ENCODE assay signal across 8 mouse cellular contexts in genomic region chr17:56470001-56470436, GRCm38 (mm10). TPM values are rescaled to one million over a fixed set of nuclear protein-coding genes. Genes with fewer than 3 reads are reported as not detected.
DNase-seq lines count a peak whose midpoint lies in the region; ATAC-seq and TF ChIP-seq lines count a peak whose summit lies in the region.

No protein-coding gene starts in this region.

- no peak for ATAC-seq in hindbrain, embryonic 15.5 days (ENCODE audit: low FRiP score, low read depth)
- ATAC-seq in liver, postnatal 0 days = peak; percentile 43
- no peak for ATAC-seq in stomach, postnatal 0 days (ENCODE audit: low FRiP score, low TSS enrichment)

- 12% methylated on average over 25 of the region's 26 CpGs for WGBS in lung, adult 2 months
- 1% methylated on average over 26 of the region's 26 CpGs for WGBS in hindbrain, embryonic 15.5 days
- WGBS in liver, postnatal 0 days (ENCODE audit: insufficient replicate concordance) = 6% methylated on average over 26 of the region's 26 CpGs
- 3% methylated on average over 24 of the region's 26 CpGs for WGBS in stomach, postnatal 0 days

- peak overlapping the region; percentile 52 for H3K4me2 ChIP-seq in hindbrain, embryonic 15.5 days
- peak overlapping the region; percentile 70 for H3K4me2 ChIP-seq in liver, postnatal 0 days (ENCODE audit: low read depth, low read length)
- peak overlapping the region; percentile 52 for H3K4me2 ChIP-seq in stomach, postnatal 0 days (replicated peaks; ENCODE audit: low read depth)

- H3K27me3 ChIP-seq in hindbrain, embryonic 15.5 days = no peaks in the 10 kb centered on the region
- H3K27me3 ChIP-seq in liver, postnatal 0 days (ENCODE audit: insufficient read depth, low read length) = peaks cover 53% of the 10 kb centered on the region
- H3K27me3 ChIP-seq in stomach, postnatal 0 days (ENCODE audit: control insufficient read depth, insufficient read depth, low read length) = peaks cover 3% of the 10 kb centered on the region; the same call in 1 of the 2 replicates

- H3K9me3 ChIP-seq in hindbrain, embryonic 15.5 days = no peaks in the 10 kb centered on the region
- no peaks in the 10 kb centered on the region for H3K9me3 ChIP-seq in liver, postnatal 0 days (ENCODE audit: low read length)
- H3K9me3 ChIP-seq in stomach, postnatal 0 days (ENCODE audit: control insufficient read depth, low read length) = no peaks in the 10 kb centered on the region

- no peak for DNase-seq in lung, adult 2 months
- DNase-seq in lung, postnatal 25 days (ENCODE audit: low spot score) = no peak
- DNase-seq in liver, postnatal 0 days = no peak
- DNase-seq in stomach, postnatal 0 days (ENCODE audit: low spot score) = peak; percentile 38
- DNase-seq in right cerebral cortex, postnatal 10 days (ENCODE audit: low spot score in 2 of 2) = no peak
- no peak for DNase-seq in adrenal gland, postnatal 10 days
- DNase-seq in B cell, adult 2 months = no peak

- TF ChIP-seq EP300 in liver, postnatal 0 days (IDR thresholded peaks at IDR 0.05; ENCODE audit: low read depth) = no peak
- no peak for TF ChIP-seq EP300 in stomach, postnatal 0 days (optimal IDR thresholded peaks at IDR 0.05)

- peak overlapping the region; percentile 49 for H3K4me3 ChIP-seq in lung, adult 2 months (replicated peaks; ENCODE audit: extremely low read depth, low read depth, low read length)
- H3K4me3 ChIP-seq in hindbrain, embryonic 15.5 days = peak overlapping the region; percentile 22
- H3K4me3 ChIP-seq in liver, postnatal 0 days (ENCODE audit: low read depth, low read length) = peak overlapping the region; percentile 19; the same call in 1 of the 2 replicates
- H3K4me3 ChIP-seq in stomach, postnatal 0 days (ENCODE audit: low read depth, low read length) = peak overlapping the region; percentile 32

- no peak for TF ChIP-seq POLR2A in lung, adult 2 months (IDR thresholded peaks at IDR 0.05; ENCODE audit: borderline replicate concordance, extremely low read depth, low read depth, low read length)

- H3K9ac ChIP-seq in hindbrain, embryonic 15.5 days = no peak overlapping the region
- peak overlapping the region; percentile 26 for H3K9ac ChIP-seq in liver, postnatal 0 days (replicated peaks)
- H3K9ac ChIP-seq in stomach, postnatal 0 days (ENCODE audit: low read length) = peak overlapping the region; percentile 43; the same call in 1 of the 2 replicates

- H3K36me3 ChIP-seq in hindbrain, embryonic 15.5 days = no peaks in the 10 kb centered on the region
- no peaks in the 10 kb centered on the region for H3K36me3 ChIP-seq in liver, postnatal 0 days (replicated peaks; ENCODE audit: insufficient read depth, low read length)
- H3K36me3 ChIP-seq in stomach, postnatal 0 days (ENCODE audit: control insufficient read depth, insufficient read depth, low read length) = no peaks in the 10 kb centered on the region

- peak overlapping the region; percentile 84 for H3K27ac ChIP-seq in hindbrain, embryonic 15.5 days (replicated peaks)
- H3K27ac ChIP-seq in liver, postnatal 0 days (ENCODE audit: low read depth) = no peak overlapping the region; the same call in 1 of the 2 replicates
- 0 out of 2 replicates have a peak overlapping the region, but pooled peaks have one; percentile 35 for H3K27ac ChIP-seq in stomach, postnatal 0 days (replicated peaks)

- no peak for TF ChIP-seq CTCF in lung, adult 2 months (IDR thresholded peaks at IDR 0.05; ENCODE audit: insufficient read depth, low read length)
- no peak for TF ChIP-seq CTCF in liver, postnatal 0 days (IDR thresholded peaks at IDR 0.05; ENCODE audit: low read depth)
- no peak for TF ChIP-seq CTCF in stomach, postnatal 0 days (IDR thresholded peaks at IDR 0.05; ENCODE audit: low read depth)

- peaks cover 28% of the 10 kb centered on the region for H3K4me1 ChIP-seq in lung, adult 2 months (ENCODE audit: control insufficient read depth, insufficient read depth, low read length)
- H3K4me1 ChIP-seq in hindbrain, embryonic 15.5 days (replicated peaks) = peaks cover 95% of the 10 kb centered on the region
- peaks cover 27% of the 10 kb centered on the region for H3K4me1 ChIP-seq in liver, postnatal 0 days (ENCODE audit: insufficient read depth)
- H3K4me1 ChIP-seq in stomach, postnatal 0 days (replicated peaks; ENCODE audit: control insufficient read depth, insufficient read depth) = peaks cover 23% of the 10 kb centered on the region

RNA-seq across cellular contexts. Expression of gene Ptprs, which starts 6.3 kb away (rescaled TPM):
- 128 and 171 TPM in 2 replicates for polyA plus RNA-seq in lung, adult 2 months (2012; rRNA removed)
- 277 and 302 TPM in 2 replicates for polyA plus RNA-seq in hindbrain, embryonic 15.5 days (2015; fragmentation: Nextera tagmentation; extraction: Ambion mirVana)
- polyA plus RNA-seq in liver, postnatal 0 days (2015; fragmentation: Nextera tagmentation; extraction: Ambion mirVana) = 3.4 TPM in 2 replicates
- polyA plus RNA-seq in stomach, postnatal 0 days (2015; fragmentation: Nextera tagmentation; extraction: Ambion mirVana) = 22.2 and 22.8 TPM in 2 replicates
- total RNA-seq in adrenal gland, postnatal 10 days (2021) = 100 to 1,000 TPM in 1 of 2 experiments, 10 to 100 TPM in 1; 77.1 to 106 TPM

RNA-seq across cellular contexts. Expression of gene Znrf4, which starts 42.2 kb away (rescaled TPM):
- 0.17 and 0.22 TPM in 2 replicates for polyA plus RNA-seq in lung, adult 2 months (2012; rRNA removed)
- polyA plus RNA-seq in hindbrain, embryonic 15.5 days (2015; fragmentation: Nextera tagmentation; extraction: Ambion mirVana) = 0.17 TPM in 1 of 2 replicates, not detected in the other
- not detected in 2 replicates for polyA plus RNA-seq in liver, postnatal 0 days (2015; fragmentation: Nextera tagmentation; extraction: Ambion mirVana)
- polyA plus RNA-seq in stomach, postnatal 0 days (2015; fragmentation: Nextera tagmentation; extraction: Ambion mirVana) = not detected in 2 replicates
- not detected for total RNA-seq in adrenal gland, postnatal 10 days (2021)
